Mouse (Mus musculus) gastrocnemius, adult 8-10 months (tissue): Measurements from ENCODE around the gene Gng3. TPM values are rescaled to one million over a fixed set of nuclear protein-coding genes. Genes with fewer than 3 reads are reported as not detected.
A peak's percentile ranks its signal among the peaks of the same experiment; 100 is the strongest.

ENCODE experiments used
- DNase-seq, 2 experiments: peaks; one replicate each; pipeline ENCODE4 v3.0.0; 2022; ENCODE audit warnings: low spot score in 2 of 2
- microRNA-seq: library from miRNA; unstranded; fragments of <30 nt; microRNA quantifications from one replicate; pipeline ENCODE4 v1.2.0, GENCODE M21; 2022
- total RNA-seq, 4 experiments: library from RNA; stranded (reverse); gene quantifications; 2 replicates each; pipeline ENCODE4 v1.2.4; 2022

Gene Gng3
- total RNA-seq, 4 experiments from 2014 or later = not detected

DNA sequence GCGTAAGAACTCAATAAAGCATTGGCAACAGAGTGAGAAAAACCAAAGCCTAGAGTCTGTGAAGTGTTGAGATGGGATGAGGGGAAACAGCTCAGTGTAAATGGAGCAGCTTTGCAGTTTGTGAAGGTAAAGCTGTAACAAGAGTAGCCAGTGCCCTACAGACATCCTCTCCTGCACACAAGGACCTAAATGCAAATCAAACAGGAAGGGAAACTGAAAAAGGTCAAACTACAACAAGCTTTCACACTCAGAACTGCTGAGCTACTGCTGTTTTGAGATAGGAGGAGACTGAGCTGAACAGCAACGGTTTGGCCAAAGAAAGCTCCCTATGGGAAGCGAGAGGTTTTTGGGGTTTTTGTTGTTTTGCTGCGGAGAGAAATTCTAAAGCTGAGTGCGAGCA is 32.2 kb downstream of the Gng3 start:
- DNase-seq = no peak

DNA sequence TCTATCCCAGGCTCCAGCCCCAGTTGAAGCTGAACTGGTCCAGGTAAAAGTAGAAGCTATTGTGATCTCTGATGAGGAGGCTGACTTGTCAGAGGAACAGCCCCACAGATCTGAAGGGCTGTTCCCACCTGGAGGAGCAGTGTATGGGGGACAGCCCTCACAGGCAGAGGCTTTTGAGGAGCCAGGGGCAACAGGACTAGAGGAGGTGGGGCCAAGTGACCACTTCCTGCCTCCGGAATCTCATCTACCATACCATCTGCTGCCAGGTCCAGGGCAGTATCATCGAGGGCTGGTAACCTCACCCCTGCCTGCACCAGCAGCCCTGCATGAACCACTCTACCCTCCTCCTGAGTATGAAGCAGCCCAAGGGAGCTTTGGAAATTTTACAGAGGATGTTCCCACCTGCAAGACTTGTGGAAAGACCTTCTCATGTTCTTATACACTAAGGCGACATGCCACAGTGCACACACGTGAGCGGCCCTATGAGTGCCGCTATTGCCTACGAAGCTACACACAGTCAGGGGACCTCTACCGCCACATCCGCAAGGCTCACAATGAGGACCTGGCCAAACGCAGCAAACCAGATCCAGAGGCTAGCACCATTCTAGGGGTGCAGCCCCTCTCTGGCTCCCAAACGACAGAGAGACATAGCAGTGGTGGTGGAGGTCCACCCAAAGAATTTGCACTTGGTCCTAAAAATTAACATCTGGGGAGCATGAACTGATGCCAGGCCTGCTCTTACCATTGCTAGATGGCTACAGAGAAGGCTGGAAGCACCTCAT is 34.9 kb downstream of the Gng3 start:
- DNase-seq = no peak

DNA sequence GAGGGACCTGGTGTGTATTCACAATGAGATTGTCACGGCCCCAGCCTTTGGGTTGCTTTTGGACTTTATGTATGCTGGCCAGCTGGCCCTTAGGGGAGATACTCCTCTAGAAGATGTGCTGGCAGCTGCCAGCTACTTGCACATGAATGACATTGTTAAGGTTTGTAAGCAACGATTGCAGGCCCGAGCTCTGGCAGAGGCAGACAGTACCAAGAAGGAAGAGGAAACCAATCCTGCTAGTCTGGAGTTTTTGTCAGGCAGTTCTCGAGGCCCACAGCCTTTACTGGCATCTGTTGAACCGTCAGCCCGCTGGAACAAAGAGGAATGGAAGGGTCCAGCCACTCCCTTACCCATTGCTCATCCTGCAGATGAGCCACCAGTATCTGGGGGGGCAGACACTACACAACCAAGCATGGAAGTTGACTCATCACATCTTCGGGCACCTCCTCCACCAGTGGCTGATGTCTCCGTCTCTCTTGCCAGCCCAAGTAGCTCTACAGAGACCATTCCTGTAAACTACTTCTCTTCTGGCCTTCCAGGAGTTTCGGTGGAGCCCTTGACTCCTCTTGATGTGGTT is 35.7 kb downstream of the Gng3 start:
- DNase-seq = no peak

DNA sequence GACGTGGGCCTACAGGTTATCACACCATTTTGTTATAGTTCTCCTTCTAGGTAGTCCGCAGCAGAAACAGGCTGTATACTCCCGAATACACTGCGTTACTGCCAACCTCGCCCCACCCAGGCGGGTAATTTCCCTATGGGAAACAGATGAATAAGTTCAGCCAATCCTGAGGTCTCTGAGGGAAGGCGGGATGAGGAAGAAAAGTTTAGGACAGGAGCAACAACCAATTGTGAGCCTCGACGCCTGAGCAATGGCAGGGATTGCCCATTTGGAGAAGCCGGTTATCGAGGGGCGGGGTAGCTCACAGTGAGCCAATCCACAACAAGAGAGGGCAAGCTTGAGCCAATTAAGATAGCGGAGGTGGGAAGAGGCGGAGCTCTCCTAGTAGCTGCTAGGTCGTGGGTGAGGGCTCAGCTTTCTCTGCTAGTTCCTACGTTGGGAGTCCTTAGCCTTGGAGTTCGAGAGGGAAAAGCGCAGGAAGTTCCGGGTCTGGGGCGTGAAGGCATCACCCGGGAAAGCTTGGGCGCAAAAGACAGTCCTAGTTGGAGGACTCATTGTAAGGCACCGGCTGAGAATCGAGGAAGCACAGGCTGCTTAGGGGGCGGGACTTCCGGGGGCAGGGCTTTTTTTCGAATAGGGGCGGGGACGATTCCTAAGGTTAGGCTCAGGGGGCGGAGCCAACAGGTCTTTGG is 36.7 kb downstream of the Gng3 start, which contains the start of gene Zbtb3:
Gene Zbtb3 (plus strand): TSS at position 426 of the 692 bp plus-strand sequence.
- DNase-seq = peak; percentile 94 to 95

DNA sequence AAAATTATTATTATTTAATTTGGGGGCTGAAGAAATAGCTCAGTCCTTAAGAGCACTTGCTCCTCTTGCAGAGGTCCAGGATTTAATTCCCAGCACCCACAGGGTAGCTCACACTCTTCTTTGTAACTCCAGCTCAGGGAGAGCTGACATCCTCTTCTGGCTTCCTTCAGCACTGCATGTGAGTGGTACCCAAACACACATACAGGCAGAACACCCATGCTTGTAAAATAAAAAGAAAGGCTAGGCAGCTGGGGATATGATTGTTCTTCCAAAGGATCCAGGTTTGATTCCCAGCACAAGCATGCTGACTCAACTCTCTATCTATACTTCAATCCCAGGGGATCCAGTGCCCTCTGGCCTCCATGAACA is 40.1 kb downstream of the Gng3 start:
- DNase-seq = no peak

DNA sequence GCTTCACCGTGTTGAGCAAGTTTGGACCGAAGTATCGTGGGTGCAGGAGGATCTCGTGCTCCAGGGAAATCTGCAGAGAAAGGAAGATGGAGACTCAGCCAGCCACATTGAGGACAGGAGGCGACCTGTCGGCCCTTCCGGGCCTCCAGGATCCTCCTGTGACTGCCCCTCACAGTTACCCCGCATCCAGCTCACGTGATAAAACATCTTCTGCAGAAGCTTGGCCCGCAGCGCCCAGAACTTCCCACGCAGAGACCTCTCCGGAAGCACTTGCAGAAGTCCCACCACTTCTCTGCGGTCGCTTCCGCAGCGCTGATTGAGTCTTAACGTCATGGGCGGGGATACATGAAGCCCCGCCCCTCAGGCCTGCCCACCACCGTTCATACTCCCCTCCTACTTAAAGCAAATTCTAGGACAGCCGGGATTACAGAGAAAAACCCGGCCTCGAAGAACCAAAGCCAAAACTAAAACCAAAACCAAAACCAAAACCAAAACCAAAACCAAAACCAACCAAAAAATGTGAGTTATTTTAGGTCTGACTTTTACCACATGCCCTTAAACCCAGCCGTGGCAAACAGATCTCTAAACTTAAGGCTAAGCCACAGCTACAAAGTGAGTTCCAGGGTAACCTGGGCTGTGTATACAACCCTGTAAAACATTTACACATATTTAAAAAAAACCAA is 40.6 kb downstream of the Gng3 start, which contains the start of gene Polr2g:
Gene Polr2g (minus strand): TSS at position 314 of the 683 bp plus-strand sequence.
- peak; percentile 86 to 91 for DNase-seq

DNA sequence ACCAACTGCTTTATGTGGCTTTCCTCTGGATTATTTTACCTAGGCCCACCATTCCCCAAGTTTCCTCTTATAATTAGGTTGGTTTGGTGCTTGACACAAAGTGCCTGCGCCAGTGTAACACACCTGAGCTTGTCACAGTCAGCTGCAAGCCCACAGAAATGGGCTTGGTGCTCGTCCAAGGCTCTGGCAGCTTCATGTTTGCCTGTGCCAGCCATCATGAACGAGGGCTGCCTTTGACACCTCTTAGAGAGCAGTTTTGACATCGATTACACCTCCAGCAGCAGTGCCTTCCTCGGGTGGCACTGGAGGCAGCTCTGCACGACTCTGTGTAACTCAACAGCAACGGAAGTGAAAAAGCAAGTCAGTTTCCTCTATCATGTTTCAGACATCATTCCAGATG is 48.8 kb downstream of the Gng3 start:
- no peak for DNase-seq

DNA sequence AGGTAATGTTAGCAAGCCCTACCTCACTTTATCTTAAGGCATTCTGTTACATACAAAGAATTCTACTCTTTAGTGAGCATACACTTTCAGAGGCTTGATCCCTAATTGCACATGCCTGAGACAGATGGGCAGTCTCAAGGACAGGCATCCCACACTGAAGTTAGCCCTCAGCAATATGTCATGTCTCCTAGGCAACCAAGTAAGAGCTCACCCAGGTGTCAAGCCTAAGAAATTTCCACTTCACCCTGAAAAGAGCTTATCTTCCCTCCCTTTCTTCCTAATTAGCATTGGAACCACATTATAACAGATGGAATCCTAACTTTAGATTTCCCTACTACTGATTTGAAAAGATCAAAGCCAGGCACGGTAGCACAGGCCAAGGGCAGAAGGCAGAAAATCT is 49.8 kb downstream of the Gng3 start:
- DNase-seq = no peak

DNA sequence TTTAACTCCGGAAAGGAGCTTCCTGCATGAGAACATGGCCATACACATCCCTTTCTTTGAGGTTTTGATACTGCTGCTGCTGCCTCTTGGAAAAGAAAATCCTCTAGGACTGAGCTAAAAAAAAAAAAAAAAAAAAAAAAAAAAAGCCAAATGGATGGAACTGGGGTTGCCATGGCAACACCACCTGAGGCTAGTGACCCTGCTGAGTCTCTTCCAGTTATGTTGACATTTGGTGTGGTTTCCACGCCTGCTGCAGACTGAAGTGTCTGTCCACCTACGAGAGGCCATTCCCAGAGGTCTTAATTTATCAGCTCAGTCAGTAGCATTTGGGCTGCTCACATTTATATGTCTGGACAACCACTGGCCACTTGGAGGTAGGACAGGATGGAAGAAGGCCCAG is 50.5 kb downstream of the Gng3 start:
- no peak for DNase-seq

Small RNA genes within 50 kb of the gene (microRNA-seq; reads per million reads assigned to microRNA genes)
- not detected for gene Mir5136

Other genes with a start within 250 kb of the Gng3 start
- not detected for gene Slc22a8, start 247.9 kb downstream of the Gng3 start, total RNA-seq
- not detected for gene Slc22a6, start 221.2 kb downstream of the Gng3 start, total RNA-seq
- gene Chrm1, start 175.4 kb downstream of the Gng3 start, total RNA-seq = not detected
- 10 to 100 TPM; 29.7 to 37.0 (median 31.1) TPM for gene Slc3a2, start 115.8 kb downstream of the Gng3 start, total RNA-seq
- gene Wdr74, start 103.4 kb downstream of the Gng3 start, total RNA-seq = 10 to 100 TPM; 14.0 to 16.7 (median 14.9) TPM
- gene 1700092M07Rik, start 98.5 kb downstream of the Gng3 start, total RNA-seq = not detected
- gene Stx5a, start 97.8 kb downstream of the Gng3 start, total RNA-seq = 10 to 100 TPM; 12.3 to 19.8 (median 14.9) TPM
- 10 to 100 TPM; 24.0 to 34.0 (median 27.7) TPM for gene Nxf1, start 82.1 kb downstream of the Gng3 start, total RNA-seq
- gene Tmem223, start 68.2 kb downstream of the Gng3 start, total RNA-seq = 100 to 1,000 TPM in 3 of 4 experiments, 10 to 100 TPM in 1; 99.3 to 133 (median 107) TPM
- 10 to 100 TPM in 1 of 4 experiments, 1 to 10 TPM in 3; 6.9 to 10.3 (median 8.8) TPM for gene Tmem179b, start 64.7 kb downstream of the Gng3 start, total RNA-seq
- gene Taf6l, start 52.8 kb downstream of the Gng3 start, total RNA-seq = 1 to 10 TPM; 3.6 to 5.0 (median 4.6) TPM
- 10 to 100 TPM; 36.0 to 42.5 (median 37.7) TPM for gene Polr2g, start 40.6 kb downstream of the Gng3 start, total RNA-seq
- gene Zbtb3, start 36.6 kb downstream of the Gng3 start, total RNA-seq = 1 to 10 TPM in 1 of 4 experiments, under 1 TPM in 3; 0.82 to 1.1 (median 0.90) TPM
- 10 to 100 TPM; 11.4 to 12.7 (median 11.9) TPM for gene Ttc9c, start 19.9 kb downstream of the Gng3 start, total RNA-seq
- gene Hnrnpul2, start 19.2 kb downstream of the Gng3 start, total RNA-seq = 10 to 100 TPM; 38.1 to 45.6 (median 44.3) TPM
- gene AC129217.1, start 9.4 kb downstream of the Gng3 start, total RNA-seq = 1 to 10 TPM in 1 of 4 experiments, not detected in 3; 2.0 TPM
- 10 to 100 TPM; 14.7 to 23.9 (median 20.0) TPM for gene Bscl2, start 1.7 kb downstream of the Gng3 start, total RNA-seq
- 1 to 10 TPM; 5.3 to 8.8 (median 7.0) TPM for gene Lrrn4cl, start 11.6 kb upstream of the Gng3 start, total RNA-seq
- 100 to 1,000 TPM; 207 to 248 (median 231) TPM for gene Ubxn1, start 32.3 kb upstream of the Gng3 start, total RNA-seq
- 10 to 100 TPM; 58.7 to 74.6 (median 65.3) TPM for gene Uqcc3, start 41.7 kb upstream of the Gng3 start, total RNA-seq
- gene Lbhd1, start 44.5 kb upstream of the Gng3 start, total RNA-seq = 1 to 10 TPM in 2 of 4 experiments, under 1 TPM in 2; 0.54 to 7.3 (median 1.7) TPM
- gene Gm49403, start 44.7 kb upstream of the Gng3 start, total RNA-seq = not detected
- 10 to 100 TPM; 13.8 to 16.3 (median 15.9) TPM for gene 1810009A15Rik, start 49.7 kb upstream of the Gng3 start, total RNA-seq
- 1 to 10 TPM in 3 of 4 experiments, not detected in 1; 2.6 to 5.7 (median 2.9) TPM for gene Gm49416, start 49.7 kb upstream of the Gng3 start, total RNA-seq
- gene Ints5, start 53.8 kb upstream of the Gng3 start, total RNA-seq = 10 to 100 TPM; 10.3 to 13.0 (median 11.3) TPM
- gene Ganab, start 58.9 kb upstream of the Gng3 start, total RNA-seq = 10 to 100 TPM; 15.2 to 20.1 (median 18.9) TPM
- 10 to 100 TPM; 36.8 to 39.0 (median 38.1) TPM for gene B3gat3, start 81.2 kb upstream of the Gng3 start, total RNA-seq
- 1 to 10 TPM; 7.2 to 9.4 (median 8.7) TPM for gene Rom1, start 90.2 kb upstream of the Gng3 start, total RNA-seq
- gene Eml3, start 90.4 kb upstream of the Gng3 start, total RNA-seq = 1 to 10 TPM; 3.5 to 4.7 (median 4.3) TPM
- 10 to 100 TPM; 21.0 to 25.7 (median 23.4) TPM for gene Mta2, start 102.7 kb upstream of the Gng3 start, total RNA-seq
- gene Tut1, start 114.7 kb upstream of the Gng3 start, total RNA-seq = 10 to 100 TPM in 1 of 4 experiments, 1 to 10 TPM in 3; 7.8 to 11.8 (median 9.0) TPM
- 100 to 1,000 TPM; 411 to 454 (median 425) TPM for gene Eef1g, start 127.8 kb upstream of the Gng3 start, total RNA-seq
- gene Ahnak, start 150.1 kb upstream of the Gng3 start, total RNA-seq = 100 to 1,000 TPM; 249 to 267 (median 253) TPM
- not detected for gene Scgb1a1, start 248.8 kb upstream of the Gng3 start, total RNA-seq